Mouse (Mus musculus) right cerebral cortex, postnatal 36 days (tissue): Measurements from ENCODE around the gene Nfasc.

ENCODE experiments used
- DNase-seq, 2 experiments: peaks; one replicate each; pipeline ENCODE4 v3.0.0; 2022; ENCODE audit warnings: low spot score in 2 of 2, mixed read lengths in 1 of 2

Gene Nfasc

GRCm38 (mm10) chr1:132585376-132585775, 156.2 kb downstream of the Nfasc start:
- DNase-seq = no peak

GRCm38 (mm10) chr1:132582998-132583604, 158.5 kb downstream of the Nfasc start:
- no peak for DNase-seq

- no peak for DNase-seq
Observed at GRCm38 (mm10) chr1:132581845-132582839, 159.5 kb downstream of the Nfasc start.

- no peak for DNase-seq
Observed at GRCm38 (mm10) chr1:132580063-132580462, 161.5 kb downstream of the Nfasc start.

GRCm38 (mm10) chr1:132576845-132577244, 164.8 kb downstream of the Nfasc start:
- no peak for DNase-seq

GRCm38 (mm10) chr1:132572851-132573250, 168.7 kb downstream of the Nfasc start:
- no peak for DNase-seq

GRCm38 (mm10) chr1:132571613-132572012, 170.0 kb downstream of the Nfasc start:
- DNase-seq = no peak

GRCm38 (mm10) chr1:132570906-132571305, 170.7 kb downstream of the Nfasc start:
- DNase-seq = no peak

- no peak for DNase-seq
Observed at GRCm38 (mm10) chr1:132570068-132570780, 171.4 kb downstream of the Nfasc start.

- no peak for DNase-seq
Observed at GRCm38 (mm10) chr1:132569516-132569915, 172.1 kb downstream of the Nfasc start.

GRCm38 (mm10) chr1:132567336-132568125, 174.1 kb downstream of the Nfasc start:
- DNase-seq = no peak

- no peak for DNase-seq
Observed at GRCm38 (mm10) chr1:132565766-132566165, 175.8 kb downstream of the Nfasc start.

GRCm38 (mm10) chr1:132564946-132565345, 176.7 kb downstream of the Nfasc start:
- DNase-seq = no peak

- no peak for DNase-seq
Observed at GRCm38 (mm10) chr1:132562337-132562795, 179.2 kb downstream of the Nfasc start.

- no peak for DNase-seq
Observed at GRCm38 (mm10) chr1:132560907-132561700, 180.5 kb downstream of the Nfasc start.

- DNase-seq = no peak
Observed at GRCm38 (mm10) chr1:132559045-132559444, 182.6 kb downstream of the Nfasc start.

GRCm38 (mm10) chr1:132557901-132558631, 183.5 kb downstream of the Nfasc start:
- DNase-seq = no peak

GRCm38 (mm10) chr1:132543789-132544188, 197.8 kb downstream of the Nfasc start:
- DNase-seq = no peak

- DNase-seq = peak; percentile 69 to 72
Observed at GRCm38 (mm10) chr1:132542762-132543306, 198.8 kb downstream of the Nfasc start, which contains the start of gene Cntn2. Cntn2 (minus strand) TSS chr1:132543256.
